Mouse (Mus musculus): ENCODE data around the gene Tbc1d14.

GRCm38 (mm10) chr5:36573354-36573753 is 19.7 kb downstream of the Tbc1d14 start:
- TF ChIP-seq HCFC1 (IDR thresholded peaks at IDR 0.05; ENCODE audit: borderline replicate concordance, insufficient read depth, low read length) (no peak), ZNF384 (IDR thresholded peaks at IDR 0.05; ENCODE audit: low read depth, low read length) (no peak), ZC3H11A (IDR thresholded peaks at IDR 0.05; ENCODE audit: borderline replicate concordance, low read depth, low read length) (no peak)
